Mouse (Mus musculus) midbrain, embryonic 13.5 days (tissue): ENCODE data around the gene Olfr644. TPM values are rescaled to one million over a fixed set of nuclear protein-coding genes. Genes with fewer than 3 reads are reported as not detected.

Source experiments
- ATAC-seq: fragments of 200-750 bp; cut with Nextera tagmentation; 2 replicates; pipeline ENCODE4 v1.8.0; 2017; ENCODE audit warnings: mild to moderate bottlenecking, moderate TSS enrichment, moderate library complexity
- H3K27ac ChIP-seq: fragments of 300-500 bp; sonication (generic); 2 replicates; pipeline ENCODE4 v1.5.1; 2015; ENCODE audit warnings: inconsistent platforms, mild to moderate bottlenecking, moderate library complexity
- H3K27me3 ChIP-seq: fragments of 300-500 bp; sonication (generic); 2 replicates; pipeline ENCODE4 v1.6.1; 2015; ENCODE audit warnings: mild to moderate bottlenecking, inconsistent platforms
- H3K36me3 ChIP-seq: fragments of 300-500 bp; sonication (generic); 2 replicates; pipeline ENCODE4 v1.6.1; 2015; ENCODE audit warnings: mild to moderate bottlenecking, inconsistent platforms
- H3K4me1 ChIP-seq: fragments of 300-500 bp; sonication (generic); replicated peaks from 2 replicates; pipeline ENCODE4 v1.6.1; 2015; ENCODE audit warnings: inconsistent platforms
- H3K4me2 ChIP-seq: fragments of 300-500 bp; sonication (generic); replicated peaks from 2 replicates; pipeline ENCODE4 v1.6.1; 2015; ENCODE audit warnings: moderate library complexity, mild to moderate bottlenecking, inconsistent platforms
- H3K4me3 ChIP-seq: fragments of 300-500 bp; sonication (generic); replicated peaks from 2 replicates; pipeline ENCODE4 v1.5.1; 2015; ENCODE audit warnings: mild to moderate bottlenecking, inconsistent platforms
- H3K9ac ChIP-seq: fragments of 300-500 bp; sonication (generic); replicated peaks from 2 replicates; pipeline ENCODE4 v1.6.1; 2015; ENCODE audit warnings: mild to moderate bottlenecking, inconsistent platforms
- H3K9me3 ChIP-seq: fragments of 300-500 bp; sonication (generic); 2 replicates; pipeline ENCODE4 v1.6.1; 2016; ENCODE audit warnings: mild to moderate bottlenecking, inconsistent platforms
- WGBS: fragments of 180-500 bp; shearing (Covaris S2); methylation state at CpG from one replicate; pipeline ENCODE4 v1.1.7; 2015; 5-methylcytosine and 5-hydroxymethylcytosine counted together
- polyA plus RNA-seq: library from polyadenylated mRNA; unstranded; fragments of >200 nt; fragmentation: Nextera tagmentation; extraction: Ambion mirVana; gene quantifications from 2 replicates; pipeline ENCODE4 v1.2.1, GENCODE M21; 2015

The Olfr644 gene
- polyA plus RNA-seq: not detected in 2 replicates

DNA sequence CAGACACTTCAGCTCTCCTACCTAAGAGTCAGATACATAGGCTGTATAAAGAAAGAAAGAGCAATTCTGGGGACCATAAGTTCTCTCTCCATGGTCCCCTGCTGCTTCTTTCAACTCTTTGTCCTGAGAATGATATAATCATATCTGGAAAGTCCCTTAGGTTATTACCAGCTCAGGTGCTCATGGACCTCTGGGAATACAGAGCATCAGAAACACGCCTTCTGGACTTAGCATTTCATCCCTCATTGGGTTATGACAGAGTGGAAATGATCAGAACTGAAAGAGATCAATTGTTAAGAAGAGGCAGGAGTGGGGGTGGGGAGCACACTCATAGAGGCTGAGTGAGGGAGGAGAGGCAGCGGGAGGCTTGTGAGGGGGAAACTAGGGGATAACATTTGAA lies at the start of gene Olfr644:
TSS of gene Olfr644 (minus strand) at position 101 of the 400 bp plus-strand sequence.
- WGBS: 80% methylated on average over 2 of the region's 2 CpGs
- Histone ChIP-seq H3K4me1 (no peaks in the 10 kb centered on the region), H3K9me3 (peaks cover 5% of the 10 kb centered on the region), H3K4me3 (no peak within 1 kb of the TSS), H3K36me3 (no peaks in the 10 kb centered on the region), H3K9ac (no peak within 1 kb of the TSS), H3K27ac (no peak within 1 kb of the TSS), H3K27me3 (no peaks in the 10 kb centered on the region), H3K4me2 (no peak within 1 kb of the TSS)
- no peak for ATAC-seq

DNA sequence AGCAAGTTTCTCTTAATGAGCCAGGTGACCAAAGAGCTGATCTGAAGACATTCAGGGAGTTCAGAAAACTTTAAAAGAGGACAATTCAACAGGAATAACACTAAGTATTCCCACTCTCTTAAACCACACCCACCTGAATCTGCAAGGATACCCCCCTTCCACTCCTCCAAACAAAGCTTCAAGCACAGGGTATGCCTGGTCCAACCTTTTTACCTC lies 33.0 kb upstream of the Olfr644 start, which contains the start of gene Olfr646:
TSS of gene Olfr646 (plus strand) at position 117 of the 216 bp plus-strand sequence.
- no peak within 1 kb of the TSS for H3K4me3 ChIP-seq
- no peaks in the 10 kb centered on the region for H3K4me1 ChIP-seq
- H3K27me3 ChIP-seq: no peaks in the 10 kb centered on the region
- ATAC-seq: no peak
- H3K9me3 ChIP-seq: no peaks in the 10 kb centered on the region
- H3K36me3 ChIP-seq: no peaks in the 10 kb centered on the region
- H3K4me2 ChIP-seq: no peak within 1 kb of the TSS
- H3K9ac ChIP-seq: no peak within 1 kb of the TSS
- H3K27ac ChIP-seq: no peak within 1 kb of the TSS

DNA sequence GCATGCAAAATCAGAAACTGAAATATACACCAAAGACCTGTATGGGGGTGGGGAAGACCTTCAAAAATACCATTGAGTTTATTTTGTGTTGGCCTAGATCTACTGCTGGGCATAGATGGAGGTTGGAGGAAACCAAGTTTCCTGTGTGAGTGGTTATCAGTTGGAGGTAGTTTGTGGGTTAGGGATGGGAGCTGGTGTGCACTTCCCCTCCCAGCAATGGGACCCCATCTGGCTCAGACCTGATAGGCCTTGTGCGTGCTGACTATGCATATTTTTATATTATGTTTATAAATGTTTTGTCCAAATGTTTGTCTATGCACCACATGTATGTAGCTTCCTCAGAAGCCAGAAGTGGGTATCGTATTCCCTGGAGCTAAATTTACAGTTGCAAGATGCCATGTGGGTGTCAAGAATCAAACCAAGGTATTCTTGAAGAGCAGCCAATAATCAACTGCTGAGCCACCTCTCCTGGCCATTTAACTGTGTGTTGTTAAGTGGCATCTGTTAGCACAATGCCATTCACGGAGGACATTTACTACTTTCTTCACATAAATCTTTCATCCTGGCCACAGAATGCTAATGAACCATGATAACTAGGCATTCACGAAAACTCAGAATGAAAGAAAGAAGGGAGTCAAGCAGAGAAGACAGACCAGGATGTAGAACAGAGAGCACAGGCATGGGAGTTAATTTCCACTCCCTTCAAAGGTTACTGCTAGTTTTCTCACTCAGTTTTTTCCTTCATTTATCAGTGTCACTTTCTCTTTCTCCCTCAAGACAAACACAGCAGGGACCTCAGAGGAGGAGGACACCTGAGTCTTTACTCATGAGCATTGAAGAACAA lies 32.5 kb upstream of the Olfr644 start:
- Histone ChIP-seq H3K4me2 (no peak overlapping the region), H3K27ac (no peak overlapping the region), H3K36me3 (no peaks in the 10 kb centered on the region), H3K9me3 (no peaks in the 10 kb centered on the region), H3K4me1 (no peaks in the 10 kb centered on the region), H3K4me3 (no peak overlapping the region), H3K9ac (no peak overlapping the region), H3K27me3 (no peaks in the 10 kb centered on the region)
- 65% methylated on average over 4 of the region's 4 CpGs for WGBS
- no peak for ATAC-seq

DNA sequence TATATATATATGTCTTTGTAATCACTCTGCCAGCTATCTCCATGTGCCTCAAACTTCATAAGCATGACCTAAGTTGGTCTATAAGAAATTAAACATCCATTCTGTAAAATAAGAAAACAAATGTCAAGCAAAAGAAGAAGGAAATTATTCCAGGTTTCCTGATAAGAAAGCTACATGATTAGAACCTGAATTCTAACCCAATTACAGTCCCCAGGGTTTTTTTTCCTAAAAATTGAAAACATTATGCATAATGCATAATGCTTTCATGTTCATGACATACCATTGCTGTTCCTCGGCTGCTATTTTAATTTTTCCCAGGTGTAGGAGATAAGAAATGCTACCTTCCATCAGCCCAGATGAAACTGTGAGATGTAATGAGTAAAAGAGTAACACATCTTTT lies 13.7 kb upstream of the Olfr644 start, which contains the start of gene Olfr645:
TSS of gene Olfr645 (minus strand) at position 101 of the 400 bp plus-strand sequence.
- no peaks in the 10 kb centered on the region for H3K36me3 ChIP-seq
- no peak for ATAC-seq
- H3K4me1 ChIP-seq: no peaks in the 10 kb centered on the region
- no peaks in the 10 kb centered on the region for H3K27me3 ChIP-seq
- no peak within 1 kb of the TSS for H3K4me2 ChIP-seq
- H3K27ac ChIP-seq: no peak within 1 kb of the TSS
- H3K9me3 ChIP-seq: no peaks in the 10 kb centered on the region
- H3K4me3 ChIP-seq: no peak within 1 kb of the TSS
- H3K9ac ChIP-seq: no peak within 1 kb of the TSS
- WGBS: 90% methylated on average over 1 of the region's 1 CpGs

DNA sequence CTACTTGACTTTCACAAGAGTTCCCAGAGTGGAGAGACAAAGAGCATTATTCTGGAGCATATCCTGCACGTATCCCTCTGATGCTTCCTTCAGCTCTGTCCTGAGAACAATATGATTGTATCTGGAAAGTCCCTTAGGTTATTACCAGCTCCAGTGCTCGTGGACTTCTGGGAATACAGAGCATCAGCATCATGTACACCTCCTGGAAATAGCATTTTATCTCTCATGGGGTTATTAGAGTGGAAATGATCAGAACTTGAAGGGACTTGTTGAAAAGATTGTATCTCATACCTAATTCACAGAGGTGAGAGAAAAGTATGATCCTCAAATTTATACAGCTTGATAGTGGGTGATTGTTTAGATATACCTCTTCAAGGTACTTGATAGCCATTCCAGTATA lies 10.3 kb downstream of the Olfr644 start, which contains the start of gene 4930516K23Rik:
TSS of gene 4930516K23Rik (minus strand) at position 101 of the 400 bp plus-strand sequence.
- ATAC-seq: no peak
- no peaks in the 10 kb centered on the region for H3K9me3 ChIP-seq
- H3K27ac ChIP-seq: no peak within 1 kb of the TSS
- no peaks in the 10 kb centered on the region for H3K27me3 ChIP-seq
- no peak within 1 kb of the TSS for H3K4me2 ChIP-seq
- 49% methylated on average over 2 of the region's 2 CpGs for WGBS
- no peak within 1 kb of the TSS for H3K4me3 ChIP-seq
- no peaks in the 10 kb centered on the region for H3K36me3 ChIP-seq
- no peaks in the 10 kb centered on the region for H3K4me1 ChIP-seq
- no peak within 1 kb of the TSS for H3K9ac ChIP-seq

DNA sequence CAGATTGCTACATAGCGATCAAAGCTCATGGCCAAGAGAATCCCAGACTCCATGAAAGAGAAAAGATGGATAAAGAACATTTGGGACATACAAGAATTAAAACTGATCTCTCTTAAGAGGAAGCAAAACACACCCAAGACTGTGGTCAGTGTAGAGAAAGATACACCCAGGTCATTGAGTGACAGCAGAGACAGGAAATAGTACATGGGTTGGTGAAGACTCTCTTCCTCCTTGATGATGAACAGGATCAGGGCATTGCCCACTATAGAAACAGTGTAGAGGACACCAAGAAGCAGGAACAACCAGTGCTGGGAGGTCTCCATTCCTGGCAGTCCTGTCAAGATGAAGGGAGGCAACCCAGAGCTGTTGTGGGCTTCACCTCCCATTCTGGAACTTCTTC lies 12.5 kb downstream of the Olfr644 start:
- H3K36me3 ChIP-seq: no peaks in the 10 kb centered on the region
- no peaks in the 10 kb centered on the region for H3K4me1 ChIP-seq
- H3K27ac ChIP-seq: no peak overlapping the region
- no peak overlapping the region for H3K4me2 ChIP-seq
- H3K27me3 ChIP-seq: no peaks in the 10 kb centered on the region
- no peak overlapping the region for H3K4me3 ChIP-seq
- H3K9me3 ChIP-seq: no peaks in the 10 kb centered on the region
- no peak overlapping the region for H3K9ac ChIP-seq
- ATAC-seq: no peak
- 93% methylated on average over 1 of the region's 1 CpGs for WGBS

DNA sequence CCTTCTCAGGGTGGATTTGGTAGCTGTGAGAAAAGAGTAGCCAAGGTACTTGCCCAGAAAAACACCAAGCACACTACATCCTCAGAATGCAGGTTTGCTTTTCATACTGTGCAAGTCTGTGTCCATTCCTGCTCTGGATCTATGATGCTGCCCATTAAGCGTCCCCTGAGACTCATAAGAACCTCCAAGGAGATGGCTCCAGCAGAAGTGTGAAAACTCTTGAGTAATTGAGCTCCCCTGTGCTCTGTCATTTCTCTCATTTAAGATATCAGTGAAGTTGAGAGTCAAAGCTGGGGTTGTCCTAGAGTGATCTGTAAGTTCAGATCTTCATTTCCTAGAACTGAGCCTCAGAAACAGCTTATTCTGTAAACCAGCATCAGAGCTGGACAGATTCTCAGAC lies 19.1 kb downstream of the Olfr644 start, which contains the start of gene Olfr642:
TSS of gene Olfr642 (minus strand) at position 101 of the 400 bp plus-strand sequence.
- H3K36me3 ChIP-seq: no peaks in the 10 kb centered on the region
- WGBS: 79% methylated on average over 1 of the region's 1 CpGs
- H3K4me1 ChIP-seq: no peaks in the 10 kb centered on the region
- no peaks in the 10 kb centered on the region for H3K27me3 ChIP-seq
- no peak within 1 kb of the TSS for H3K27ac ChIP-seq
- no peaks in the 10 kb centered on the region for H3K9me3 ChIP-seq
- no peak within 1 kb of the TSS for H3K4me2 ChIP-seq
- ATAC-seq: no peak
- H3K9ac ChIP-seq: no peak within 1 kb of the TSS
- no peak within 1 kb of the TSS for H3K4me3 ChIP-seq

DNA sequence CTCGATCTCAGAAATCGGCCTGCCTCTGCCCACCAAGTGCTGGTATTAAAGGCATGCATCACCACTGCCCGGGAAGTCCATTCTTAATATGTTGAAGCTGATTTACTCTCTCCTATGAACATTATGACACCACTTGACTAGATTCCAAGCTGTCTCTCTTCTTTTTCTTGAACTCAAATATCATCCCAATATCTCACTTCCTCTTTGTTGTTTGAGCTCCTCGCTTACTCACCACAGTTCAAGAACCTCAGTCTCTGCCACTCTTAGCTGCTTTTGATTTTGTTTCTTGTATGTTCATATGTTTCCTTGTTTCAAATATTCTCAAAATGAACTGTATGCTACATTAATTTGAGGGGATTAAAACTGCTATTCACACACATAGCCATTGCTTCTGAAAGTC lies 20.9 kb downstream of the Olfr644 start:
- Histone ChIP-seq H3K4me2 (no peak overlapping the region), H3K36me3 (no peaks in the 10 kb centered on the region), H3K4me3 (no peak overlapping the region), H3K9ac (no peak overlapping the region), H3K9me3 (no peaks in the 10 kb centered on the region), H3K27me3 (no peaks in the 10 kb centered on the region), H3K27ac (no peak overlapping the region), H3K4me1 (no peaks in the 10 kb centered on the region)
- no peak for ATAC-seq
- WGBS: 91% methylated on average over 4 of the region's 4 CpGs

DNA sequence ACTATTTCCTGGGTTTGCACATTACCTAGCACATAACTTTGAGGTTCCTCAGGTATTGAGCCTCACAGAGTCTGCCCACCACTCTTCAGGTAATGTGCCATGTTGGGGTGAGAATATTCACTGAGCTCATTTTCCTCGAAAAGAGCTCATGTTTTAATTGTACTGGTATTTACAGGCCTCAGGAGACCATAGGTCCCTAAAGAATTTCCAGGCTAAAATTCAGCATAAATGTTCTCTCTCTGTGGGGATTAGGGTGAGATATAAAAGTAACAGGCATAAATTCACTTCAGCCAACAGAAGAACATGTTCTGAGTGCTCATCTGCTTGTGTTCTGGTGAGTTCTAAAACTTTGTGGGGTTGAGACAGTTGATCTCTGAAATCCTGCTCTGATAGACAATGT lies 36.5 kb downstream of the Olfr644 start, which contains the start of gene Olfr641:
TSS of gene Olfr641 (plus strand) at position 301 of the 400 bp plus-strand sequence.
- ATAC-seq: no peak
- H3K27ac ChIP-seq: no peak within 1 kb of the TSS
- H3K4me1 ChIP-seq: no peaks in the 10 kb centered on the region
- 72% methylated on average over 1 of the region's 1 CpGs for WGBS
- H3K4me2 ChIP-seq: no peak within 1 kb of the TSS
- H3K9me3 ChIP-seq: no peaks in the 10 kb centered on the region
- H3K9ac ChIP-seq: no peak within 1 kb of the TSS
- no peak within 1 kb of the TSS for H3K4me3 ChIP-seq
- H3K36me3 ChIP-seq: no peaks in the 10 kb centered on the region
- H3K27me3 ChIP-seq: no peaks in the 10 kb centered on the region

DNA sequence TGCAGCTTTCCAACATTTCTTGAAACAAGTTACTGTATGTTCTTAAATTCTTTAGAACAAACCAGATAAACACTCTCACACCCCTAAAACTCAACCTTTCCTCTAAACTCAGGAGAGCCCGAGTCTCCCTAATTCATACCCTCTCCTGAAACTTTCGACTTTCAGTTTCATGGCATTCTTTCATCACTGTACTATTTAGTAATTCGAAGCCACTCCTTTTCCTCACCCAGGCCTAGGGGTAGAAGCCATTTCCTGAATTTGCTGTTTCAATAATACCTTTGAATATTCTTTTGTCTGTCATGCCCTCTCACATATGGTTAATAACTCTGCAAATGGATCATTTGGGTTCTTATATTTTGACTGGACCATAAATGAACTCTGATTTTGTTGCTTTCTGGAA lies 44.7 kb downstream of the Olfr644 start:
- Histone ChIP-seq H3K4me2 (no peak overlapping the region), H3K27ac (no peak overlapping the region), H3K9me3 (no peaks in the 10 kb centered on the region), H3K27me3 (no peaks in the 10 kb centered on the region), H3K4me1 (no peaks in the 10 kb centered on the region), H3K9ac (no peak overlapping the region), H3K36me3 (no peaks in the 10 kb centered on the region), H3K4me3 (no peak overlapping the region)
- ATAC-seq: no peak
- 77% methylated on average over 3 of the region's 3 CpGs for WGBS

DNA sequence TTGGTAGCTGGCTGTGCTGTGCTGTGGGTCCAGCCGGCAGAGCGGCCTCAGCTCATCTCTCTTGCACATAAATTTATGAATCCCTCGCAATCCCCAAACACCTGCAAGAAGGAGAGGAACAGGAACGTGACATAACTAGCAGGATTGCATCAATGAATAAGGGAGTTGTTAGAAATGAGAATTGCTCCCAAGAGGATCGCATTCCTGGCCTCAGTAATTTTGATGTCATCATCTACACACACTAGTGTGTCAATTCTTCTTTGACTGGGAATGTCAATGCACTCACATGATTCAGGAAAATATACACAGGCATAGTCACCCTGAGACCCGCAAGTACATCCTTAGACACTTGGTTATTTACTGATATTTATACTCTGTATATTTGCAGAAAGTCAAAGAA lies 46.2 kb downstream of the Olfr644 start, which contains the start of gene Olfr640:
TSS of gene Olfr640 (minus strand) at position 101 of the 400 bp plus-strand sequence.
- ATAC-seq: no peak
- no peak within 1 kb of the TSS for H3K9ac ChIP-seq
- no peak within 1 kb of the TSS for H3K4me3 ChIP-seq
- H3K36me3 ChIP-seq: no peaks in the 10 kb centered on the region
- H3K4me2 ChIP-seq: no peak within 1 kb of the TSS
- 84% methylated on average over 6 of the region's 6 CpGs for WGBS
- H3K27ac ChIP-seq: no peak within 1 kb of the TSS
- H3K9me3 ChIP-seq: no peaks in the 10 kb centered on the region
- no peaks in the 10 kb centered on the region for H3K27me3 ChIP-seq
- H3K4me1 ChIP-seq: no peaks in the 10 kb centered on the region

DNA sequence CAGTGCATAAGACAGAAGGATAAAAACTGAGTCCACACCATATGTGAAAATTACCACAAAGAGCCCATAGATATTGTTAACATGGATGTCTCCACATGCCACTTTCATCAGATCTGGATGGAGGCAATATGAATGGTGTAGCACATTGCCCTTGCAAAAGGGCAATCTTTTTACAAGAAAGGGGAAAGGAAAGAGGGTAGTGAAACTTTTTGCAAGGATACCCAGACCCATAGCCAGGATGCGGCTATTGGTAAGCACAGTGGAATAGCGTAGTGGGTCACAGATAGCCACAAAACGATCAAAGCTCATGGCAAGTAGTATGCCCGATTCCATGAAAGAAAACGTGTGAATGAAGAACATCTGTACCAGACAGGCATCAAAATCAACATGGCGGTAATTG lies 50.0 kb downstream of the Olfr644 start:
- H3K9me3 ChIP-seq: no peaks in the 10 kb centered on the region
- H3K9ac ChIP-seq: no peak overlapping the region
- H3K36me3 ChIP-seq: no peaks in the 10 kb centered on the region
- no peaks in the 10 kb centered on the region for H3K4me1 ChIP-seq
- no peaks in the 10 kb centered on the region for H3K27me3 ChIP-seq
- ATAC-seq: no peak
- no peak overlapping the region for H3K4me3 ChIP-seq
- no peak overlapping the region for H3K27ac ChIP-seq
- H3K4me2 ChIP-seq: no peak overlapping the region
- WGBS: 92% methylated on average over 6 of the region's 6 CpGs

DNA sequence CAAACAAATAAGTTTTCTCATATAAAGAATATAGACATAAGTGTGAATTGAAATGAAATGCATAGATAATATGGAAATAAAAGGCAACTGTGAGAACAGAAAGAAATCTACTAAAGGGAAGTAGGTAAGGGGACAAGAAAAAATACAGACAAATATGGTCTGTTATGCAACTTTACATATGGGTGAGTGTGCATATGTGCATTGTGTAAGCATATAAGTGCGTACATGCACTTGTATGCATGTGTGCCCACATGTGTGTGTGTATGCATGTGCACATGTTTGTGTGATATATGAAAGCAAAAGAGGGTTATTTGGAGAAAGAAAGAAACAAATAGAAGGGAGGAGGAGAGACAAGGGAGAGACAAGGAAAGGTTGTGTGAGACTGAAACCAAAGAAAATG lies 52.7 kb downstream of the Olfr644 start:
- Histone ChIP-seq H3K4me1 (no peaks in the 10 kb centered on the region), H3K4me3 (no peak overlapping the region), H3K27me3 (no peaks in the 10 kb centered on the region), H3K36me3 (no peaks in the 10 kb centered on the region), H3K4me2 (no peak overlapping the region), H3K27ac (no peak overlapping the region), H3K9ac (no peak overlapping the region), H3K9me3 (no peaks in the 10 kb centered on the region)
- 80% methylated on average over 1 of the region's 1 CpGs for WGBS
- no peak for ATAC-seq
